Mouse (Mus musculus) hematopoietic stem cell, adult 5-6 weeks (primary cell): ENCODE results near the gene Foxn3. TPM values are rescaled to one million over a fixed set of nuclear protein-coding genes. Genes with fewer than 3 reads are reported as not detected.

Experiments
- ATAC-seq, 2 experiments: fragments of 125-278 bp in 1 of 2; replicated peaks in 1 of 2; 2 replicates each; pipeline ENCODE4 v1.8.0; 2016 to 2017; ENCODE audit warnings: inconsistent platforms in 2 of 2, mild to moderate bottlenecking in 2 of 2, moderate number of reproducible peaks in 2 of 2, low read depth in 1 of 2, moderate TSS enrichment in 1 of 2; ENCODE audit not compliant: low FRiP score in 2 of 2, poor library complexity in 2 of 2, severe bottlenecking in 2 of 2, insufficient read depth in 1 of 2, low TSS enrichment in 1 of 2
- total RNA-seq: library from RNA; stranded (forward); fragments of 172-1452, 232-1000 nt; gene quantifications from 2 replicates; pipeline ENCODE4 v1.2.3, GENCODE M21; 2017

Foxn3 gene
- total RNA-seq, 1 experiment from 2014 or later, result 50.9 TPM

DNA sequence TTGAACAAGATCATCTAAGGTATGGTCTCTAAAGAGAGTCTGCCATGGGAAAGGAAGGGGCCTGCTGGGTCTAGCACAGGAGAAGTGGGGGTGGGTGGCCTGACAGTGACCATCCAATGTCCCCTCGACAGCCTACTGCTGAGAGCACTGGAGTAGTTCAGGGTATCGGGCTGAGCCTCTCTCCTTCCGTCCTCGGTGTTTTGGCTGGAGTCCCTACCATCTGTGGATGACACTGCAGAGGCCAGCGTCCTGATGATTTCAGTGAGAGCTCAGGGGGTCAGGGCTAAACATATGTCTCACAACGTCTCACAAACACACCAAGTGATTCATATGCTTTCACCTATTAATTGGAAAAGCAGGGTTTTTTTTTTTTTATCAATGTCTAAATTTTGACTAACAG lies 199.2 kb downstream of the Foxn3 start:
- no peak for ATAC-seq

DNA sequence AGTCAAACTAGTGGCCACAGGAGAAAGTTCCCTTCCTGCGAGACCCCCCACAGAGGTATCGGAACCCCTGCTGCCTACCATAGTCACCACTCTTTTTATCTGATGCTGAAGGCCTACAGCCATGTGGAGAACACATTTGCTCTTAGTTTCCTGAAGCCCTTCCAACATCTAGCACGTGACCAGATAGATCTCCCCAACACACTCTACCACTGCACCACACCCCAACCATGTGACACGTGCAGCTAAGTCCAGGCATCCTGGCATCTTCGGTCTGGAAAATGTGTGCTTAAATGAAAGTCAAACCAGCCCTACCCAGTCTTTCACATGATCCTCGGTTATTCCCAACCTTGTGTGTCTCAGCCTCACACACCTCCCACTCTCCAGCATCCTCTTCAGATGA lies 200.4 kb downstream of the Foxn3 start:
- 0 out of 4 replicates have a peak, but pooled peaks of 1 of the 2 experiments have one; percentile 1 for ATAC-seq

DNA sequence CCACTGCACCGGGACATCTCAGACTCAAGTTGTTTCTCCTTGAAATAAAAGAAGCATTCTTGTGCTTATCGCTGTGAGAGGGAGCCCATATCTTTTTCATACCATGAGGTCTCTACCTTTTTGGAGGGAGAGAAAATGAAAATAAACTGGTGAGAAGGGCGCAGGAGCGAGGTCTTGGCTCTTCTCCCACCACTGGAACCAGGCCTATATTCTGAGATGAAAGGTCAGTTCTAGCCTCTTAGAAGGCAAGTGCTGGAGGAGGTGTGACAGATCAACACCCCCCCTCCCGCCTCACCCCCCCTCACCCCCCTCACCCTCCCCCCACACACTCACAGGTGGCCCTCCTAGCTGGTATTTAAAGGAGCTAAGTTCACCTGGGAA lies 201.6 kb downstream of the Foxn3 start:
- ATAC-seq, result no peak

DNA sequence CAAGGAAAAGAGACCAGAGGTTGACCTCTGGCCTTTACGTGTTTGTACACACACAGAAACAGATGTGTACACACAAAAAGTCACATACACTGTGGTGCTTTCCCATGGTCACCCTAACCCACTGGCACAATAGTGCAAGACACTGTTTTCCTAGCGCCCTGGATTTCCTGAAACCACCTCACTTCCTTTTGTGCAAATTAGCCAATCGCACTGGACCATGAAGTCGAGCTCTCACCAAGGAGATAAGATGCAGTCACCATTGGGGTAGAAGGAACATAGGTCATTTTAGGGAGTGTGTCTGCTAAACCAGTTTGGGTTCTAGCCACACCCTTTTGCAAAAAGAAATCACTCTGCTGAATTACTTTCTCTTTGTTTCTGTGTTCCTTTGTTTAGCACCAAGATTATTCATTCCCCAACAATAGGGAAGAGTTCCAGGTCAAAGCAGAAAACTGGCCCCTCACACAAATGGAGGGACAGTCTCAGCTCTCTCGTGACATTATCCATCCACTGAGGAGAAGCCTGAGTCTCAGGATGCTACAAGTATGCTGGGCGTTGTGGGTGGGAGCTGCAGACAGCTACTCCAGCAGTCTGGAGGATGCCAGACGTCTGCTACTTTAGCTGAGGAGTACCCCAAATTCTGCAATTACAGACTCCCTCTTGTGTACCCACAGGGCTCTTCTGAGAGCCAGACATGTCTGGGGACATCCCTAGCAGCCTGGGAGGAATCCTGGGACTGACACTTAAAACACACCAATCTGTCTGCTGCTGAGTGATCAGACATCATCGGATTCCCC lies 202.2 kb downstream of the Foxn3 start:
- ATAC-seq, result no peak

DNA sequence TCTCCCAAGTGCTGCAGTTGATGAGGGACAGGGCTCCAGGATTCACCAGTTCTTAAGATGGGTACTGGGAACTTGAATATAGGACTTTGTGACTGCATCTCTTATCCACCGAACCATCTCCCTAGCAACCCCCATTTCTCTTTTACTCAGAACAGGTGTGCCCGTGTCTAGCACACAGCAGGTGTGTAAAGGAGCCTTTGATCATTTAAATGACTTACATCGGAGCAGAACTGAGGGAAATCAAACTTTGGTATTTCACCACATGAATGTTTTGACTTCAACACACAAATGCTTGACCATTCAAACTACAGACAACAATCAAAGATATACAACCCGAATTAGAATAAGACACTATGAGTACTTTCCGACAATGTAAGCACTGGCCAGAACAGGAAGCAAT lies 204.7 kb downstream of the Foxn3 start:
- ATAC-seq, result no peak

DNA sequence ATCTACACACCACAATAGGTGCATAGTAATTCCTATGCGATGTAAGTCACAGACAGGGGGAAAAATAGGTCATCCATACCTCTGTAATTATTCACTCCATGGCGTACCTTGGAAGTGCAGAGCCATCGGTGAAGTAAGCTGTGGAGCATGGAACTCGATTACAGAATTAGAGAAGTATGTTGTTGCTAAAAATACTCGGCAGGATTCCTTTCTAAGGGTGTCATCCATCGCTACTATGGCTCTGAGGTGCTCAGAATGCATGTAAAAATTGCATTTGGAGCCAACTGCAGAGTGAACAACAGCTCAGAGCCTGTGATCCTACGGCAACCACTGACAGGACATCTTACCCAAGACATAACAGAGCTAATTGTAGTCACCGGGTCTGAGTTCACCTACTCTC lies 206.7 kb downstream of the Foxn3 start:
- ATAC-seq, result no peak

DNA sequence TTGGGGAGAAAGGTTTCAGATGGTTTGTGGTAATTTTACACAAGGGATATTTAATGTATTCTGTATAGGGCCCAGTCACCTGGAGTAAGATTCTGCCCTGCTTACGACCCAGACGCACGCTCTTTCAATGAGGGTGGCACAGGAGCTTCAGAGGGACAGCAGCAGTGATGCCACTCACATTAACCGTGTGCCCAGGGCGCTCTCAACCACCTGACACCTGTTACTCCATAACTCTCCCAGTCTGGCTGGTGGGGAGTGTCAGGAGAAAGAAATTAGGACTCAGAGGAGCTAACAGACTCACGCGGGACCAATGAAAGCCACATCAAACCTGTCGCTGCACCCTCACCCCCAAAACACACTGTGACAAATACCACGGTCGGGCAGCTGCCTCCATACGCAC lies 209.7 kb downstream of the Foxn3 start:
- ATAC-seq, result no peak

DNA sequence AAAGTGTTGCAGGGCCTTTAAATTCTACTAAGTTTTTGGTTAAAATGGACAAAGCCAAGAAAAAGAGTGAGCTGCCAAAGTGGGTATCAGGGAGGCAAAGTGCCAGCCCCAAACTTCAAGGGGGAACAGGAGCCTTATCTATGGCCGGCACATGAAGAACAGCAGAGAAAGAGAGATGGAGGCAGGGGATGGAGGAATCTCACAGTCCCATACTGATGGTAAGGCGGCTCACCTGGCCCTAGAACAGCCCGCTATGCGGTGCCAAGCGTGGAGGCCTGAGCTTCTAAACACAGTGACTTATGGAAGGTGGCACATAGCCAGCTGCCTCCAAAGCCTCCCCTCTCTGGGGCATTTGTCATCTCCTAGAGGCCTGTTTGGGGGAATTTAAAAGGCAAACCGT lies 210.8 kb downstream of the Foxn3 start:
- no peak; a peak in 1 of 4 replicates for ATAC-seq

DNA sequence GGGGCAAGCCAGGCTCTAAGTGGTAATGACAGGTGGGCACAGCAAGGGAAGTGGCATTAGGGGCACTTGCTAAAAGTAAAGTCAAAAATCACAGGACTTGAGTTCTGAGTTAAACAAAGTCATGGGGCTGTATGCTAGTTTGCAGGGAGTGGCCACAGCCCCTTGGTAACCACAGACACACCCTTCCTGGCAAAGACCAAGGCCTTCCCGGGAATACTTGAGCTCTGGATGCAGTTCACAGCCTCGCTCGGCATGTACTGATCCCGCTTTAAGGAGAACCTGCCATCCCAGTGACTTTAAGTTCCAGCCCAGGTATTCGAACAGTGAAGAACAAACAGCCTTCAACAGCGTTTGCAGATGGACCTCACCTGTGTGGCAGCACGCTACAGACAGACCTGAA lies 211.2 kb downstream of the Foxn3 start:
- ATAC-seq, result no peak

DNA sequence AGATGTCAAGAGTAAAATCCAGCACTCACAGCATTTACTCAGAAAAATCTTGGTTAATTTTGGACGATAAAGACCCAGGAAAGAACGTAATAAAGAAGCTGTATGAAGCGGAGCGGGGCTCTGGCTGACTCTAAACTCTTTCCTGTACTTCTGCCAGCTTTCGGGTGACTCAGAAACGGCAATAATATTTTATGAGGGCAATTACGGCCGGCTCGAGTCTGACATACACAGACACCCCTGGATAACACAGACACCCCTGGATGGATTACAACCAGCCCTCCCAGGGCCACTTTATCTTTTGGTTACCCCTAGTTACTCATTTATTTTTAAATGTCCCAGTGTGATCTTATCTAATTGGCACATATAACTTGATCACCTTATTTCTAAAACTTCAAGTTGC lies 211.7 kb downstream of the Foxn3 start:
- no peak for ATAC-seq

DNA sequence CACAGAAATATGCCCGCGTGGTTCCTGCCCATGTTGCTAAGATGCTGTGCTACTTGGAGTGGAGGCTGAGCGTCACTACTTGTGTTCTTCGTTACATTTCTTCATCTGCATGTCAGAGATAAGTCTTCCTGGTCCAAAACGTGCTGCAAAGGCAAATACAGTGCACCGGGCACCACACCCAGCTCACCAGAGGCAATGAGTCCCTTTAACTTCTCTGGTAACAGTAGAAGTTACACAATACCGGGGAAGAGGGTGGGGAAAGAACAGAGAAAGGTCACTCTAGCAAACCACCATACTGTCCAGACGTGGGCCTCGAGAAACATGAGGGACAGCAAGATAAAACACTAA lies 213.8 kb downstream of the Foxn3 start:
- ATAC-seq, result peak; percentile 15 to 43; a peak in 1 of 4 replicates

DNA sequence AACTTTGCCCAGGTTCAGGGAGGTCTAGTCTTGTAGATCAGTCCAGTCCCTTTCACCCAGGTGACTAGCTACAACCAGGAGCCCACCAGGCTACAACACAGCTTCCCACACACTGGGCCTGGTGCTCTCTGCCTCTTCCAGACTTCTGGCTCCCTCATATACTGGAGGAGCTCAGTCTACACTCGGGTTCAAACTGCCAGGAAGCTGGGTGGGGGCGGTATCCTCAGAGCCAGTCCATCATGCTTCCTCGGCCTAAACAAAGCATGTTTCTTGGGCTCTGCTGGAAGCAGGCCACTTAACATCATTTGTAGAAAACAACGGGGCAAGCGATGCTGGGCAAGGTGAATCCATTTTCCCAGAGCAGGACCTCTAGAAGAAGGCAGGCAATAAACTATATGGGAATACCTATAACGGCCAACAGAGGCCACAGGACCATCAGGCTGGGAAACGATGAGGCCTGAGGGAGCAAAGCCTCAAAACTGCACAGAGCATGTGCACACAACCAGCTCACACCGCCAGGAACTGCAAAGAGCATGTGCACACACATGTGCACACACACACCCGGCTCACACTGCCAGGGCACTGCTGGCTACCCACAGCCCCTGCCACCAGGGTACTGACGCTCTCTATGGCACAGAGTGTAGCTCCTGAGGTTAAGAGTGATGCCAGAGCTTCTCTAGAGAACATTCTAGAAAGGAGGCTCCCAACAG lies 214.3 kb downstream of the Foxn3 start:
- ATAC-seq, result no peak

DNA sequence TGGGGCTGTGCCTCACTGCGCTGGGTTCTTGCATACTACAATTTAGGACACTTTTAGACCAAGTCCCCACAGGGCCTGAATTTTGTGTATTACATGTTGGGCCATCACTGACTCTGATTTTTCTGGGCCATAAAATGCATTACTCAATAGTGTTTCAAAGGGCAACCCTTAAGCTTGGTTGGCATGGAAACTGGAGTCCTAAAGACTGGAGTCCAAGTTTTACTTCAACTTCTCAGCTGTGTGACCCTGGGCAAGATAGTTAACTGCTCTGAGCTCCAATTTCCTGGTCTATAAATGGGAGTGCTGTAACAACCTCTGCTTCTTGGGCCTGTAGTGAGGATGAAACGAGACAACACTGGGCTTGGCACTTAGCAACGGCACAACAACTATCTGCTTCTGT lies 215.9 kb downstream of the Foxn3 start:
- ATAC-seq, result no peak

DNA sequence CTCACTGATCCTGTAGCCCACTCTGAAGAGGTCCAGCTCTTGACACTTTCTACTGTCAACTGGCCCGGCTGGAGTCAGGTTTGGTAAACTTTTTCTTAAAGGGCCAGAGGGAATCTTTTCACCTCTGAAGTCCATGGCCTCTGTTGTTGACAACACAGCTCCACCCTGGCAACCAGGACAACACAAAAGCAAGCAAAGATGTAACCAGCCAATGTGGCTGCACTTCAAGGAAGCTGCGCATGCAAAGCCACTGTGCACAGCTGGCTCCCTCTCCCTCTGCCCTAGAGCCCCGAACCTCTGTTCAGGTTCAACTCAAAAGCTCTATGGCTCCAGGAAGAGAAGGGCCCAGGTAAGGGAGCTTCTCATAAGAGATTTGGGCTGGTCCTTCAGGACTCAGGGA lies 216.4 kb downstream of the Foxn3 start:
- ATAC-seq, result no peak

DNA sequence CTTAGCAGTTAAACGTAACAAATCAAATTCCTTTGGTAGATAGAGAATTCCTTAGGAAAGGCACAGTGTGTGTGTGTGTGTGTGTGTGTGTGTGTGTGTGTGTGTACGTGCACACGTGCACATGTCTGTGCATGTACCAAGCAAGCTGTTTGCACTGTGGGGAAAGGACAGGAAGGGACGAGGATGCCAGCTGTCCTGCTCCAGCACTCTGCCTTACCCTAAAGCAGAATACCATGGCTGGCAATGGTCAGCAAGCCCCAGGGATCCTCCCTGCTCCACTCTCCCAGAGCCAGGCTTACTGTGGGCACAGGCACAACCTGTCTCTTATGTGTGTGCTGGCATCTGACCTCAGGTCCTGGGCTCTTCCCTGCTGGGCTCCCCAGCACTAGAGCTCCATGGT lies 218.1 kb downstream of the Foxn3 start:
- ATAC-seq, result no peak

DNA sequence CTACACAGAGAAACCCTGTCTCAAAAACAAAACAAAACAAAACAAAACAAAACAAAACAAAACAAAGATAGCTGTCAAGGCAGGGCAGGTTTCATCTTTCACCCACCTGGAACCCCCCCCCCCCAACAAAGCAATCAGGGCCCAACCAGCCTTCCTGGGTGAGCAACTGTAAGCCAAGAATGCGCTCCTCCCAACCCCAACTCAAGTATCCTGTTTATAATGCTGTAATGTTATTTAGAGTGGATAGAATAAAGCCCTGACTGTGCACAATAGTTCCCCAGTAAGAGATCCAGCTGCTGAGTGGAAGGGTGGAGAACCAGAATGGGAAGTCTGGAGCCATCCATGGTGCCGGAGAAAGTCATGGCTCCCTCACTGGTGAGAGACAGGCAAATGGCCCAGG lies 220.0 kb downstream of the Foxn3 start:
- ATAC-seq, result no peak

DNA sequence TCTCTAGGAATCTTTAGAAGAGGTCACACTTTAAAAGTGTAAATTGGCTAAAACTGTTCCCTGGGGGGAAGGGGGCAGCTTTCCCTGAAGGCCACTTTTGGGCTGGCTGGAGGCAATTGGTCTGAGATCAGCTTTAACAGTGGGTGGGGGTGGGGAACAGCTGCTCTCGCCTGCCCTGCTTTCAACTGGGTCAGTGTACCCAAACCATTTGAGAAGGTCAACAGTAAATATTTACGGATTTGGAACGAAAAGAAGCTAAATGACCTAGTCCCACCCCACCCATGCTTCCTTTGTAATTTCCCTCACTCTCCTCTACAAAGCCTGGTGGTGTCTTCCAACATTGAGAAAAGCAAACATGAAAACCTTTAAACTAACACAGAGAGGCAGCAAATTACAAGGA lies 221.2 kb downstream of the Foxn3 start:
- ATAC-seq, result no peak

DNA sequence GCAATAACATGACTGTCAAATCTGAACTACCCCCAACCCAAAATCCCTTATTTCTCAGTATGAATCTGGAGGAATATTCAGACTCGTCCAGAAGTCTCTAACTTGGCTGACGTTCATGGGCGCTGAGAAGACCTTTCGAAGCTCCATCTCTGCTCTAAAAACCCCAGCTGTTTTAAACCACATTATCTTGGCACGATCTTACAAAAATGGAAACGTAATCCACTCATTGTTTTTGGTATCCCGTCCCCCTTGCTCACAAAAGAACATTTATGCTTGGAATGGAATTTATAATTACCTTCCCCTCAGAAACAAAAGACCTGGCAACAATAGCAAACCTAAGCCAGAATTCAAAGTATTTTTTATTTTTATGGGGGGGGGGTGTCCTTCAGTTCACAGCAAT lies 221.6 kb downstream of the Foxn3 start:
- no peak for ATAC-seq
